Mouse (Mus musculus): ENCODE data around the gene Cish. TPM values are rescaled to one million over a fixed set of nuclear protein-coding genes. Genes with fewer than 3 reads are reported as not detected.

Cish gene
- total RNA-seq, 2 experiments from 2014 or later: 3.0 to 6.3 TPM

DNA sequence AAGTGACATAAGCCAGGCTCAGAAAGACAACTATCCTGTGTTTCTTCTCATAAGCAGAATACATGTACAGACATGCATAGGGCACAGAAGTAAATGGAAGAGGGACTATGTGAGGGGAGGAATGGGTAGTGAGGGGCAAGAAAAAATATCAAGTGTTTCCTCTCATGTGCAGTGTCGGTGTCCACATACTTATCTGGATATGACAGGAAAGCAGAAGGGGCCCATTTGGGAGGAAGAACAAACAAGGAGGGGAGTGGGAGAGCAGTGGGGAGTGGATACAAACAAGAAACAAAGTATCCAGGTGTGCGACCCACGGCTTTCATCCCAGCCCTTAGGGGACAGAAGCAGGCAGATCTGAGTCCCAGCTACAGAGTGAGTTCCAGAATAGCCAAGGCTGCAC lies 18.1 kb downstream of the Cish start:
- no peak for DNase-seq (ENCODE audit: low spot score in 2 of 2)

DNA sequence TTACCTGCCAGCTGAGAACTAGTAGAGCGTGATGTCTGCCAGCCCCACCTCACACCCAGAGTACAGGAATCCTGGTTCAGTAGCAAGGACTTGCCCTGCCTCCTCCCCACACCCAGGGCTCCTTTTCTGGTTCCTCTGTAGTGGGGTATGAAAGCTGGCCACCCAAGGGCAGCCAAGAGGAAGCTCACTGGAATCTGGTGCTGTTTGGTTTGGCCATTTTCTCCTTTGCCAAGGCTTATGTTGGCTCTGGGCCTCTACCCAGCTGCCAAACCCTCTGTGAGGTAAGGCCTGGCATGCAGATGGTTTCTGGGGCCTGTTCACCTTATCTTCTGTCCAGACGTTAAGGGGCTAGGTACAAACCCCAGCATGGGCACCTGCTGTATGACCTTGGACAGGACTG lies 20.0 kb downstream of the Cish start:
- no peak for DNase-seq (ENCODE audit: low spot score in 2 of 2)

DNA sequence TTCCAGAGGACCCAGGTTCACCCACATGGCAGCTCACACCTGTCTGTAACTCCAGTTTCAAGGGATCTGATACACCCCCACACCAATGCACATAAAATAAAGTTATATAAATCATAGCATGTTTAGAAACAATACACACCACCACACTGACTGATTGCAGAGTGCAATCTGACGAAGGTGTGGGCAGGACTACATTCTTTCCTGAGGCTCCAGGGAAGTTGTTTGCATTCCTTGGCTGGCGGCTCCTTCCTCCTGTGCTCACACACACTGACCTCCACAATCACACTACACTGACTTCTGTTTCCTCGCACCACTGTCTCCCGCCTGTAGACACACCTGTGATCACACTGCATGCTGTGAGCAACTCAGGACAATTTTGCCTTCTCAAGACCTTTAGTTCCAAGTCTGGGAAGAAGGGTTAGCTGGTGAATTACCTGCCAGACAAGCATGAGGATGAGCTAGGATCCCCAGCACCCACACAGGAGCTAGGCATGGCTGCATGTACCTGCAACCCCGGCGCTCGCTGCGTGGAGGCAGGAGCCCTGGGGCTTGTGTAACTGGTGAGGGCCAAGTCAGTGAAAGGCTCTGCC lies 26.7 kb downstream of the Cish start:
- DNase-seq (ENCODE audit: low spot score in 2 of 2): no peak

DNA sequence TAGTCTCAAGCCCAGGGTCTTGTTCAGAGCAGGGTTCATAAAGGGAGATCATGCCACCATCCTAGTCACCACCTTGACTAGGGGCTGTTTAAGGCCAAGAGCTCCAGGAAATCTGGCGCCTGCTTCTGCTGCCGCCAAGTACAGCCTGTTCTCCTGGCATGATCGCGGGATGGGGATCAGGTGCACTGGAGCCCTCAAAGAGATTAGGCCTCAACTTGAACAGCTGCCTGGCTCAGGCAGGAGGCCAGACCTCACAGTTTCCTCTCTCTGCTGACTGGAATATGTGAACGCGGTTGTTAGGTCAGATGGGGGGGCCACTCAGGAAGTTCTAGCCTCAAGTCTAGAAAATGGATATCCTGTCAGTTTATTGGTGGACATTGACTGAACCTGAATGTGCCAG lies 27.7 kb downstream of the Cish start:
- no peak for DNase-seq (ENCODE audit: low spot score in 2 of 2)

DNA sequence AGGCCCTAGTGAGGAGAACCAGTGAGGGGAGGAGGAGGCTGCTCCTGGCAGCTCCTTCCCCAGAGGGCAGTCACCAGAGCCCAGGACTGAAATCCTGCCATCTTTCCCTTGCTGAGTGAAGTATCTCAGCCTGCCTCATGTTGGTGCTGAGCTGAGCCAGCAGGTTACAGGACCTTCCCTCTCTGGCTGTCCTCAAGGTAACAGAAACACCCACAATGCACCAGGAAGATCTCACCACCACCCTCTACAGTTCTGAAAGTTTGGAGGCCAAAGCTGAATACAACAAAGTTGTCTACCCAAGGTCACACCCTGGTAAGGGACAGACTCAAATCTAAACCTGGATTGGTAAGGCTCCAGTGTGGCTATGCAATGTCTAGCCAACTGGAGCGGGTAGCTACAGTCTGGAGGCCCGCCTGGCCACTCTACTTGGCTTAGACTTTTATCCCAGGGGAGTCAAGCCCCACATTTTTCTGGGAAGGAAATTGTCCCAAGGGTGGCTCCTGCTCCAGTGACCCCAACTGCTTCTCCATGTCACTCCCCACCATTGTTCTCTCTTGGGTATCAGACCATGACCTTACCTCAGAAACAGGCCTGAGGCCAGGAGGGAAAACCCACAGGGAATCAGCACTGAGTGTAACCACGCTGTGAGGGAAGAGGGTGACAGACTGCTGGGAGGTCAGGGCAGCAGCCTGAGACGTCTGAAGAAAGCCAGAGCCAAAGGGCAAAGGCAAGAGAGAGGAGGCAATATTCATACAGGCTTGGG lies 29.2 kb downstream of the Cish start:
- DNase-seq (ENCODE audit: low spot score in 2 of 2): no peak

DNA sequence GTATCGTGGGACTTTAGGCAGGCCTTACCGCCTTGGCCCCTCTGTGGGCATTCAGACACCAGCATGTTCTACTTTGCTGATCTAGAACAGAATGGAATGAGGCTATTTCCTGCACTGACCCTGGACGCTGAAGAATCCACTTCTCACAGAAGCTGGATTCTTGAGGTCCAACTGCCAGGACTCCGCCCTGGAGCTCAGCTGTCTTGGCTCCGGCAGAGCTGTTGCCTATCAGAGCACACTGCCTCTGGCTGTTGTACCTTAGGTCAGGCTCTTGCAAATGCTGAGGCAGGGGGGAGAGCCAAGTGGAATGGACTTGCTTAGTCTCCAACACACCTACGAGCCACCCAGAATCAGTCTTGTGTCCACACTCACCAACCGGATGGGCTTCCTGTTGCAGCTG lies 30.1 kb downstream of the Cish start:
- no peak for DNase-seq (ENCODE audit: low spot score in 2 of 2)

DNA sequence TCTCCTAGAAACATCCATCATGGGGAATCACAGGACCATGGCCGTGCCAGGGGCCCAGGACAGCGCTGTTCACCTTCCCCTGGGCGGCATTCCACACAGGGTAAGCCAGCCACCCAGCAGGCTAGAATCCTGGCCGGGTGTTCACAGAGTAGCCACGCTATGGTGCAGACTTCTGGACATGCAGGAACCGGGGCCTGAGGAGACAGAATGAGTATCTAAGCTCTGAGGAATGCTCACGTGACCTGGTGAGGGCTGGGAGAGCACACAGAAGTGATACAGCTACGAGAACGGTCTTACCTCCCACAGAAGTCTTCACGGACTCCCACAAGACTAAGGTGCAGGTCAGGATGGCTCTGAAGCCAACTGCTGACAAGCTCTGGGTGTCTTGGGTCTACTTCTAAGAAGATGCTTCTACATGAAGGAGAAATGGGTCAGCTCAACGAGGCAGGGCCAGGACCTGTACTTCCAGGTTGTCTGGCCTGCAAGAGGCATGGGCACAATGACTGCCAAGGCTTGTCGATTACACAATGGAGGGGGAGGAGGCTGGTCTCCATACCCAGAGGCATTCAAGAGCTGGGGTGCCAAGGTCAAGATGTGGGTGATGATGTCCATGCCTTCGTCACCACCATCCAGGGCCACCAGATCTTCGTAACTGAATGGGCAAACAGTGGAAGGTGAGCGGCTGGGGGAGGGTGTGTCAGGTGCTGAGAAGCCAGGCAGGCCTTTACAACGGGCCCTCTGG lies 32.2 kb downstream of the Cish start:
- DNase-seq (ENCODE audit: low spot score in 2 of 2): no peak

DNA sequence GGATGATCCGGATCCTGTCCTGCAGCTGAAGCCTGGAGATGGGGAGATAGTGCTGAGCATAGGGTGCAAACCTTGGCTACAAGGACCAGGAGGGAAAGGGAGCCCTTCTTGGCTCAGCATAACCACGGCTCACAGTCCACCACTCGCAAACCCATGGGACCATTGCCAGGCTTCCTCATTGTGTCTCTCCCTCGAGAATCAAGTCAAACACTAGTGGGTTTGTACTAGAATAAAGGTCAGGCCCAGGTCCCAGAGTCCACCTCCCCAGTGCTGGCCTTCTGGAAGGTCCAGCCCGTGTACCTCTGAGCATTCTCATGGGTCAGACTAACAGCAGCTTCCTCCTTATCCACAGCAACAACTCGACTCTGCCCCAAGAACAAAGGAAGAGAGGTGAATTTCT lies 35.0 kb downstream of the Cish start:
- DNase-seq (ENCODE audit: low spot score in 2 of 2): no peak

DNA sequence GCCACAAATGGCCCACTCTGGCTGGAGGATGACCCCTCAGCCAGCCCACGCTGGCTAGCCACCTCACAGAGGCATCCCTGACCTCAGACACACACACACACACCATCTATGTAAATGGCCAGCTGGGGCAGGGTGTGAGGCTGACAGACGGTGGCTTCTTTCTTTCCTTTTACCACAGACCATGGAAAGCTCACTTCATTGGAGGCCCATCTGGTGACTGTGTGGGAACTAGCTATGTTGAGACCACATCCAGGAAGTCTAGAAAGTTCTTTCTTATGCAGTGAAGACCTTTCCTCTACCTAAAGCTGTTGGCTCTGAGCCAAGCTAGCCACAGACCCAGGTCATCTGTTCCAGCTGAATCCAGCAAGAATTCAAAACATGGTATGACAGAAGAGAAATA lies 37.9 kb downstream of the Cish start:
- DNase-seq (ENCODE audit: low spot score in 2 of 2): no peak

DNA sequence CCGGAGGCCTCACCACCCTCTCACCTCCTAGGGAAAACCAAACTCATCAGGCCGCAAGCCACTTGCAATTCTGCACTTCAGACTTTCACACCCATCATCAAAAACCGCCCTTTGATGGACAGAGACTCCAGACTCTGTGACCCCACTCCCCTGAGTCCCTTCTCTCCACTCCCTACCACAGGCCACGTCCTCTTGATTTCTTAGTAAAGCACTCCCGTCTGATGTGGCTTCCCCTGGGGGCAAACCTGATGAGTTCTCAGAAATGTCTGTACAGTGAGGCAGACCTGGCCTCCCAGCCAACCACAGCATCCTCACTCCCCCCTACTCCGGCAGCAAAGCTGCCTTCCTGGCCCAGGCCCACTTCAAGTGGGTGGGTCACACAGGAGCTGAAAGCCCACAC lies 38.5 kb downstream of the Cish start:
- no peak for DNase-seq (ENCODE audit: low spot score in 2 of 2)

DNA sequence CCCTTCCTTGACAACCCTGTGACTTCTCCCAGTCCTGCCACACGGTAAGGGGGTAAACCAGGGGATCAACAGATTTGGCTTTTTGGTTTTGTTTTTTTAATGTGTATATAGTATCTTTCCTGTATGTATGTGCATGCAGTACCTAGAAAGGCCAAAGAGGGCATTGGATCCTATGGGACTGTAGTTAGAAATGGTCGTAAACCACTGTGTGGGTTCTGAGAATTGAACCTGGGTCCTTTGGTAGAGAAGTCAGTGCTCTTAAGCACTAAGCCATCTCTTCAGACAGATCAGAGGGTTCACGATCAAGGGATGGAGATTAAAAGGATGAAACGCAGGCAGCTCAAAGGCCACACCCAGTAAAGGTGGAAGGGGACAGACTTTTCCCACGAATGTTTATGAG lies 39.2 kb downstream of the Cish start:
- no peak for DNase-seq (ENCODE audit: low spot score in 2 of 2)

DNA sequence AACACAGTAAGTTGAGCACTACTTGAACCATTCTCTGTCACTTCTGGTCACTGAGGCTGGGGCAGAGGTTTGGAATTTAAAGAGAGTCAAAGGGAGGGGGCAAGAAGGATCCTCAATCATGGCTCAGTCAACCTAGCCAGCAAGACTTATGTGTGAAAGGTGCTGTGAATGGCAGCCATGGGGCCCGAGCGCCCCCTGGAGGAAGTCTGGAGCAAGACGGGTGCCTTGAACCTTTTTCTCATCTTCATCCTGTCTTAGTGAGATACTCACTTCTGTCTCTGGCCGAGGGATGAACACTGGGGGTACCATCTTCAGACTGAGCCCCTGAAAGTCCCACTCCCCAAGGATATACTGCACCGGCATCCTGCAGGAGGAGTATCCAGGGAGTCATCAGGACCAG lies 40.1 kb downstream of the Cish start:
- peak; percentile 37 to 83 for DNase-seq (ENCODE audit: low spot score in 2 of 2)

DNA sequence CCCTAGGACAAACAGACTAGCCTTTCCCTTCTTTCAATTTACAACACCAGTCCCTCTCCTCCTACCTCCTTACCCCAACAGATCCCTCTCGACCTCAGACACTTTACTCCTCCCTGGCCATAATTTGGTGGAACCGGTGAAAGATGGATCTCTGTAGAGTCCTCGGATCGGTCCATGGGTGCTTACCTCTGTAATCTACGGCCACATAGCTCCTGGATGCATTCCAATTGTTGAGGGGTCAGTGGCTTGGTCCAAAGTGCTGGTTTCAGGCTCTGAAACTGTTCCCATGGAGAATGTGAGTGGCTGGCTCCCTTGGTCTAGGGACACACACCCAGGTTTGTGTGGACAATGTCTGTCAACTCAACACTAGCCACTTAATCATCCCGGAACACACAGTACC lies 40.6 kb downstream of the Cish start:
- no peak for DNase-seq (ENCODE audit: low spot score in 2 of 2)

DNA sequence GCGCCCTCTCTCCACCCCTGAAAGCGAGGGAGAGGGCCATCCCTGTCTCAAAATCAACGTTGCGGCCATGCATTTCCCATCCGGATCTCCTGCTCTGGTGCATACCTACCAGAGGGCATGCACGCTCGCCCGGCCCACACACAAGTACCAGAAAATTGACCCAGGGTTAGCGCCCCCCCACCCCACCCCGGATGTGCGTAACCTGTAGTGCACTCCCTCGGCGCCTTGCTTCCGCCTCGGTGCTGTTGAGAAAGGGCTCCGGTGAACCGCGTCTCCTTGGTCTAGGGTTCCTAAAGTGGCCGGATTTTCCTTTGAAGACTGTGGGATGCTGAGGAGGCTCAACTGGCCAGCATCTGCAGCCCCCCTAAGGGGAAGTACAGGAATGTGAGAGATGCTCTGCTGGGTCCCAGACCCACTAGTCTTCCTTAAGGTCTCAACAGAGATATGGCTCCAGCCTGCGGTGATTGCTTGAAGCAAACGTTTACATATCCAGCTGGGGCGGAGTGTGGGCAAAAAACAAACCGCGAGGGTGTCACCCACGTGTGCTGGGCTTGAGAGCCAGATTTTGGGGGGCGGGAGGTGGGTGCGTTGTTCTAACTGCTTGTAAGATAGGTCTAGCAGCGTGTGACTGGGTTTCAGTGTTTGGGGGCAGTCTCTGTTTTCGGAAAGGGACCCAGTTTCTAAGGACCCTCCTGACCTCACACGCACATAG lies 42.5 kb downstream of the Cish start, which contains the start of gene Hemk1:
Gene Hemk1, minus strand, starts transcription at position 179 of the 712 bp plus-strand sequence.
- peak; percentile 68 to 85 for DNase-seq (ENCODE audit: low spot score in 2 of 2)

DNA sequence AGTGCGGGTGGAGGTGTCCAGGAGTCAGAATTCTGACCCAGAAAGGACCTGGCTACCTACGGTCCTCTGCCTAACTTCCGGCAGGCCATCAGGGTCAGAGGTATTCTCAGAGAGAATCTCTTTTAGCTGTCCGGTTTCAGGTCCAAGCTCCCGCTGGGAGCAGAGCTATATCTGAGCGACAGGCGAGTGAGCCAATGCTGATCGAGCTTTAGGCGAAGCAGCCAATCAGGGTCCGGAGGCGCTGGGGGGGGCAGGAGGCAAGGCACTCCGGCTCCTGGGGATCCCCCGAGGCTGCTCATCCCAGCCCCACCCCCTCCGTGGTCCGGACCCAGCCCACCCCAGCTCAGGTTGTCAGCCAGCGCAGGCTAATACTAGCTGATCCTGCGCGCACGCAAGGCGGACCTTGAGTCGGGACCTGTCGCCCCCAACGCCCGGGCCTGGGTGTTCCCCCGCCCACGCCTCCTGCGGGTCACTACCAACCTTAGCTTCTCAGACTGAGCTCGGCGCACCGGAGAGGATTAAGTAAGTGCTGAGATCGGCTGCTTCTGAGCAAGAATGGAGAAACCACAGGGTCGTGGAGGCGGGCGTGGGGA lies 44.5 kb downstream of the Cish start, which contains the start of gene 6430571L13Rik:
Gene 6430571L13Rik, plus strand, starts transcription at position 336 of the 593 bp plus-strand sequence.
- DNase-seq (ENCODE audit: low spot score in 2 of 2): peak; percentile 87 to 96

DNA sequence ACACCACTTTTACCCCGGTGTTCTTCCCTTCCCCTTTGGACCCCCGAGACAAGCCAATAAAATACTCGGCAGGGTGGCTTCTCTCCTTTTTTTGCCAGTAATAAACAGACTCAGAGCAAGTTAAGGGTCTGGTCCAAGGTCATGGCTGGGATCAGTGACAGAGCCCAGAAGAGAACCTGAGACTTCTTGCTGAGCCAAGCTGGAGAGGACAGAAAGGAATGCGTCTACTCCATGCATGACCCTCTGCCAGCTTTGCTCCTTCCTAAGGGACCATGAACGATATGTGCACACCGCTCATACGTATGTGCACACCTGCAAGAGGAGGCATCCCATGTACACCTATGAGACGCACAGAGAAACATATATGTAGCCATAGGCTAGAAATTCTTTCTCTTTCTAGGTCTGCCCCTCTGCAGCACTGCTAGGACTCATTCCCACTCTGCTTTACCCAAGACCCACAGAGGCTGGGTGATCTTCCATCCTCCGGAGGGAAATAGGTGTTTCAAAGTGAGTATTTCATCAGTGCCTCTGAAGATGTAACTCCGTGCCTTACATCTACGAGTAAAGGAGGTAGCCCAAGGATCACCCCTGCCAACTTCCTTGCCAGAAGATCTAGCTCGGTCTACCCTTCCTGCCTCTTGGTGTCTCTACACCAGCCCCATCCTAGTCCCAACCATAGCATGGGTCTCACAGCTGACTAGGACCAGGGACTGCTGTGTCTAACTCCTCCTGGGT lies 45.3 kb downstream of the Cish start:
- no peak for DNase-seq (ENCODE audit: low spot score in 2 of 2)

DNA sequence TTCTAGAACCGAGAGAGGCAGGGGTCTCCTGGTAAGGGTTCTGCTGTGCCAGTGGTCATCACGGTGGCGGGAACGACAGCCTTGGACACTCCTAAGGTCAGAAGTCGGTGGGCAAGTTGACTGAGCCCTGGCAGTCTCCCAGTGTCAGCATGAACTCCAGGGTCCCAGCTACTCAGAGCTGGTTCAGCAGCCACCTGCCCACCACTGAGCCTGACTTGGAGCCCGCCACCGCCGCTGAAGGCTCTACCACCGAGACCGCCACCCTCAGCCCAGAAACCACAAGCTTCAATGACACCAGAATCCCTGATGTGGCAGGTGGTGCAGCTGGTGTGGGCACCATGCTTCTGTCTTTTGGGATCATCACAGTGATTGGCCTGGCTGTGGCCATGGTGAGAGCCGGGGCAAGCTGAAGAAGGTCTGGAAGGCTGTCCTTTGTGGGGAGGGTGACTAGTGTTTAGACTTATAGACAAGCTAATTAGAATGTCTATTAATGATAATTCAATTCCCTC lies 46.4 kb downstream of the Cish start:
- DNase-seq (ENCODE audit: low spot score in 2 of 2): no peak

DNA sequence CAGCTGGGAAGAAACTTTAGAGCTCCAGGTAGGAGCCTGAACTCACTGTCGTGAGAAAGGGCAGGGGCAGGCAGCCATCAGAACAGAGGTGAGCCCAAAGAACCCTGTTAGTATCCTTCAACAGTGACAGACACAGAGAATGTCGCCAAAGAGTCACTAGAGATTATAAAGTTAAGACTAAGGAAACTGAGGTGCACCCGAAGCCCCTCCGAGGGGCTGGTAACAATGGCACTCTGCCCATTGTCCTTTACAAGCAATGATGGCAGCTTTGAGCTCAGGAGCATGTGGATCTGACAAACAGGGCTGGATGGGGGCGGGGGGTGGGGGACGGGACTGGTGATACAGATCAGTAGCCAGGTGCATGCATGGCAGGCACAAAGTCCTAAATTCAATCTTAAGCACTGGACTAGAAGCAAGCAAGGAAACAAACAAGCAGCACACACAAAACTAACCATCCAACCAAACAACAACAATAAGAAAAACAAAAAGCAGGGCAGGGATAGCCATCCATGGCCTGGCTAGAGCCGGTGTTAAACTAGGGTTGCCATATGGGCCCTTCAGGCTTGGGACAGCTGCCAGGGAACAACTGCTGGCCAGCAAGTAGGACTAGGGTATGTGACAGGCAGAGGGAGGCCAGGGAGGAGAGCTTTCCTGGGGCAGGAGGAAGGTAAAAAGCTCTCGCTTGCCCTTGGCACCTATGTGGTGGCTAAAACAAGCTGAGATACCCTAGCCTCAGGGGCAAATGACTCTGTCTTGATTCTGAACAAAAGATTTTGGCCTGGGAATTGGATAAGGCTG lies 47.5 kb downstream of the Cish start:
- no peak for DNase-seq (ENCODE audit: low spot score in 2 of 2)

DNA sequence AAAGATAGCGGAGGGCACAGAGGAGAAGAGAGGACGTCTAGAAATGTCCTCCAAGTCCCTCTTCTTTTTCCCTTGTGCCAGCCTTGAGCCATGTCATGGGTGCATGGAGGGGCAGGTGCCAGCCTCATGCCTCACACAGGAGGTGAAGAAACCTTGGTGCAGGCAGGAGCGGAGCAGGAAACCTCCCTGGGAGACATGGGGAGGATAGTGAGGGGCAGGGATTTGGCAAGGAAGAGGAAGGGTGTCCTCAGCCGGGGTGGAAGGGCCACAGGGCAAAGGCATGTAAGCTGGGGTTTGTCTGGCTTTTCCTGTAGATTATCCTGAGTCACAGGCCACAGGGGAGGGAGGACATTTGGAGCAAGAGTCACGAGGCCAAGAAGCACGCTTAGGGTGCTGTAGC lies 48.2 kb downstream of the Cish start:
- no peak for DNase-seq (ENCODE audit: low spot score in 2 of 2)
